Mouse (Mus musculus) gastrocnemius, postnatal 25 days (tissue): ENCODE measurements at regions not wholly inside any gene's neighbourhood (a gene's known extent, or its start where the extent isn't known, plus 50 kb on each side); places are given as distances from the start of the nearest gene placed in this dataset.

Experiments used
- DNase-seq: peaks from one replicate; pipeline ENCODE4 v3.0.0; 2022

DNA sequence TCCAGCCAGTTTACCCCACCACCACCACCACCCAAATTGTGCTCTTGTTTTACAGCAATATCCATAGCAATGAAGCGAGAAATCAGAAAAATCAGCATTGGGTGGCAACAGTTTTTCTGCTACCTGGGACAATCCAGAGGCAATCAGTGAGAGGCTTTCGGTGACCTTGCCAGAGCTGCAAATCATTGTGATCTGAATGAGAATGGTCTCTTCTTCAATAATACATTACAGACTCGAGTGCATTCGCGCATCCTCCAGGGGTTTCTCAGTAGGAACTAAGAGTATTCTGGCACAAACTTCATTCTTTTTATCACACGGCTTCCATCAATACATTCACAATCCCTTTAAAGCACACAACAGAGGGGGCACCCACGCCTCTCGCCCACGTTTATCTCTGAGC, 91.2 kb downstream of the Srek1 start:
- no peak for DNase-seq

DNA sequence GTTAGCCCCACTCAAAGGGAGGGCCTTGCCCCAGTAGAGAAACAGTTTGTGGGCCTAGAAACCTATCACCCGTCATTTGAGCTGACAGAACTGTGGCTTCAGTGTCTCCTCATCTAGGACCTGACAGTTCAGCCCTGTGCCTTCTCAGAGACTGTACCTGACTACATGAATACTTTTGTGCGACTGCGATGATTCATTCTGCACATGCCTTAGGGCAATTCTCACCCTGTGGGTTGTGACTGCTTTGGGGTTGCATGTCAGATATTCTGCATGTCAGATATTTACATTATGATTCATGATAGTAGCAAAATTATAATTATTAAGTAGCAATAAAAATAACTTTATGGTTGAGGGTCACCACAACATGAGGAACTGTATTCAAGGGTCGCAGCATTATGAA, 93.7 kb downstream of the Srek1 start:
- DNase-seq: no peak

DNA sequence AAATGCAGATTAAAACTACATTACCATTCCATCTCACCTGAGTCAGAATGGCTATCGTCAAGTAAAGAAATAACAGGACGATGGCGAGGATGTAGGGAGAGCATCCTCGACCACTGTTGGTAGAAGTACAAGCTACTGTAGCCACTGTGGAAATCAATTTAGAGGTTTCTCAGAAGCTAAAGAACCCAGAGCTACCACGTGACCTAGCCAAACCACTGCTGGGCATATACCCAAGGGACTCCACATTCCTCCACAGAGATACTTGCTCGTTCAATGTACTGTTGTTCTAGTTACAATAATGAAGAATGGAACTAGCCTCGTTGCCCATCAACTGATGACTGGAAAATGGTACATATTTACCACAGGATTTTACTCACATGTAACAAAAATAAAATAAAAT, 94.4 kb downstream of the Srek1 start:
- no peak for DNase-seq

DNA sequence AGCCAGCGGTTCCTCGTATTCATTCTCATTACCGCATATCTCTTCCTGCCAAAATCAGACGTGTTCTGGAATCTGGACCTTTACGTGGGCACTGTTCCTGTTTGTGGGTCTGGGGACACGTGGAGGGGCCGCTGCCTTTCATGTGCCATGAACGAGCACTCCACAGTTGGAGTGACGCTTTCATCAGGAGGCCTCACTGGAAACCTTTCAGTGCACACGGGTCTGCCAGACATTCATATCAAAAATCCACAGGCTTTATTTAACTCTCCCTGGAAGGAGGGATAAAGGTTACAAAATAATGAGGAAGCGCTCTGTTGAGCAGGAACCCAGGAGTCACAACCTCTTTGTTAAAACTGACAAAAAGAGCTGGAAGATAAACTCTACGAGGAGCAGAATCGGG, 97.6 kb downstream of the Srek1 start:
- no peak for DNase-seq

DNA sequence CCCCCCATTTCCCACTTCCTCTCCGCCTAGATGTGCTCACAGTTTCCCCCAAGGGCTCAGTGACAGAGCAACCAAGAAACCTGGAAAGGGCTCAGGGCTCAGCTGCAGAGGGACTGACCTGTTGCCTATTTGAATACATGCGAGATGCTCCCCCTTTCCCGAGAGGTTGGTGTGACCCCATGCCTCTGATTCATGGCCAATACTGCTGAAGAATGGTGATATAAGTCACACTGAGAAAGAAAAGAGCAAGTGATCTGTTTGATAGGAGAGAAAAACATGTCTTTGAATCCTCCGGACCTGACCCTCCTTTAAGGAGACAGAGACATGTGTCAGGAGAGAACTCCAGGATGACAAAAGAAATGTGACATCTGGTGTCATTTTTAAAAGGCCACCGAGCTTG, 98.2 kb downstream of the Srek1 start:
- no peak for DNase-seq

DNA sequence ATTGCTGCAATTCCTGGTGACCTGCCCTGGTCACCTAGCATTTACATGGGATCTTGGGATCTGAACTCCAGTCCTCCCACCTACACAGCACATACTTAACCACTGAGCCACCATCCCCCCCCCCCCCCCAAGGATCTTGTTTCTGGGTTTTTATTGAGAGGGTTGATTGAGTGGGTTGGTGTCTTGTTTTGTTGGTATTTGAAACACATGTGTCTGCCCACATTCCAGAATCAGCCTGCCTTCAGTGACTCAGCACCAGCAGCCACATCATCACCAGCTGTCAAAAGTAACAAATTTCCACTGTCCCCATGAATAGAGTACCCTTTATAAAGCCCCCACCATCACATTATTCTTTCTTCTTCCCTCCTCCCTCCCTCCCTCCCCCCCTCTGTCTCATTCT, 103.8 kb downstream of the Srek1 start:
- no peak for DNase-seq

DNA sequence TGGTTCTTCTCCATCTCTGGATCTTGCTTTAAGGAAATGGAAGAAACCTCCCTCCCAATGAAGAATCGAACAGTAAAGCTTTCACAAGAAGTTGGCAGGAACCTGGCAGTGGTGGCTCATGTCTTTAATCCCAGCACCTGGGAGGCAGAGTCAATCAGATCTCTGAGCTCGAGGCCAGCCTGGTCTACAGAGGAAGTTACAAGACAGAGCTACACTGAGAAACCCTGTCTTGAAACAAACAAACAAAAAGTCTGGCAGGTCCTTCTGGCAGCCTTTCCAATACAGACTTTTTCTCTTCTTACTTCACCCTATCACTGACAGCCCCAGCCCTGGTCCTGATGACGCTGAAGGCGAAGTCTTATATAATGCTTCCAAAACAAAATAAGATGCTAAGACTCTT, 104.6 kb downstream of the Srek1 start:
- no peak for DNase-seq

DNA sequence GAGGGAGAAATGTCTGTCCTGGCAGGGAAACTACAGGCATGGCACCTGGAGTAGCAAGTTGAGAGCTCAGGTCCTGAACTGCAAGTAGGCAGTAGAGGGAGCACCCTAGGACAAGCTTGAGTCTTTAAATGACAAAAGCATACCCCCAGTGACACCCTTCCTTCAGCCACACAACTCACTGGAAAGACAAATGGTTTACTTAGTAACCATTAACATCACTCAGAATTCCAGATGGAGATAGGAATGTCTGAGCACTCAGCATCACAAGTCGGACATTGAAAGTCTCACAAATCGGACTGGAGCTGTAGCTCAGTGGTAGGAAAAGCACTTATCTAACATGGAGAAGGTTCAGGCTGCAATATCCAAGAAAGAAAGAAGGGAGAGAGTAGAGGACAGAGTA, 106.7 kb downstream of the Srek1 start:
- DNase-seq: no peak

DNA sequence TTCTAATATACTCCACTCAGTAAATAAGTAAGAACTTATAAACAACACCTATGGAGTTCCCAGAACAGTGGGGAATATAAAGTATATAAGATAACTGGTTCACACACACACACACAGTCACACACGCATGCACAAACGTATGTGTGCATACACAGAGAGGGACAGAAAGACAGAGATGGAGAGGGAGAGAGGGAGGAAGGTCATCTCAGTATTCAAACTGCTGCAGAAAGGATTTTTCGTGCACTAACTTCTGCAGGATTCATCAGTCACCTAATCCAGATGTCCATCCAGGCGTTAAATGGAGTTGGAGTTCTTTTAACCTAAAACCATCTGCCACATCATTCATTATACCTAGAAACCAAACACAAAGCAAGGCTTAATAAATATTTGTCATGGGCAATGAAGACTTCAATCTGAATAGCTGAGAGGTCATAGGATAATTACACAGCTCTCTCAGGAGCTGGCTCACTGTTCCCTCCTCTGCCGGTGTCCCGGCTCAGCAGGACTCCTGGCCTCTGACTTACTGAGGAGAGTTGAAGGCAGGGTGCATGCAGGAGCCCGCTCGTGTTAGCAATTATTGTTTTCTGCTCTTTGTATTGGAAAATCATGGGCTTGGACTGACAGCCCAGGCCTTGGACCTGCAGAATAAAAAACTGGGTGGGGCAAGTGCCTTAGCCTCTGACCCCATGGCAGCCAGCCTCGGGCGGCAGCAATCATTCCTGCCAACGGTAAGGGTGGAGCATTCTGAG, 114.0 kb downstream of the Srek1 start:
- DNase-seq: no peak

DNA sequence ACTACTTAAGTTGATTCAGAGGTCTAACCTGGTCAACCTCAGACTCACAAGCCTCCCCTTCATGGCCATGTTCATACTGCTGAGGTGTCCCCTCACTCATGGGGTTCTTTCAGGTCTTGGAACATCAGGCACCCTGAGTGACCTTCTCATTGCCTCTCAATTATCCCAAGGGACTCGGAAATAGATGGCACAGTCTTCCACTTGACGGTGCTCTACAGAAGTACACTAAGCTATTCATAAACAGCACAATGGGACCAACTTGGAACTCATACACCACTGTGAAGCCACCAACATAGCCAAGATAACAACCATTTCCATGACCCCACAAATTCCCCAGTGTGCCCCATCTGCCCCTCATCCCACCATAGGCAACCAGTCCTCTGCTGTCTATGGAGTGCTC, 118.4 kb downstream of the Srek1 start:
- DNase-seq: no peak

DNA sequence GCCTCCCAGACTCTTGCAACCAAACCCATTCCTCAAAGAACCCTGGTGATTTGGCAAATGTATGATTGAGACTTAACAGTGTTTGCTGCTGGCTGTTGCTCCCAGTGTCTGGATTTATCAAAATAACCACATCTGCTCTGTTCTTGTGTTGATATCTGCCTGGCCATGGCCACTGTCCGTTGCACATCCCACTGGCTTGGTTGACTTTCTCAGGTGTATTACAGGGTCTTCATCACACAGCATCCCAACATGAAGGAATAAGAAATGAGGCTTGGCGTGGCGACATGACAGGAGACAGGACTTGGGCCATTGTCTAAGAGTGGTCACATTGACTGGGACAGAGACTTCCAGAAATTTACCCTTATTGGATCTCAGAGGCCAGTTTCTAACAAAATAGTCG, 121.2 kb downstream of the Srek1 start:
- DNase-seq: no peak

DNA sequence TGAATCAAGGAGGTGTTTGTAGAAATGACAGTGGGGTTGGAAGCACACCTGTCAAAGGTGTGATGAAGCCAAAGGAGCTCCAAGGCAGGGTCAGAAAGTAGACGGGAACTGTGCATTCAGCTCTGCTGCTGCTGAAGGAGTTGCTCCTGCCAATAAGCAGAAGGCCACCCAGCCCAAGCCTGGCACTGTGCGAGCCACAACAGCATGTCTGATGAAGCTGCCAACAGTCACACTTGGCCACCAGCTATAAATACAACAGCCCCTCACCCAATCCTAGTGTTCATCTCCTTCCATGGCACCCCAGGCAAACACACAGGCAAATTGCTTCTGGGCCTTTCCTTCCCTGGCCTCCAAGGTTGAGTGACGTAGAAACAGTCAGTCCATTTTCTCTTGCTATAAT, 125.0 kb downstream of the Srek1 start:
- no peak for DNase-seq

DNA sequence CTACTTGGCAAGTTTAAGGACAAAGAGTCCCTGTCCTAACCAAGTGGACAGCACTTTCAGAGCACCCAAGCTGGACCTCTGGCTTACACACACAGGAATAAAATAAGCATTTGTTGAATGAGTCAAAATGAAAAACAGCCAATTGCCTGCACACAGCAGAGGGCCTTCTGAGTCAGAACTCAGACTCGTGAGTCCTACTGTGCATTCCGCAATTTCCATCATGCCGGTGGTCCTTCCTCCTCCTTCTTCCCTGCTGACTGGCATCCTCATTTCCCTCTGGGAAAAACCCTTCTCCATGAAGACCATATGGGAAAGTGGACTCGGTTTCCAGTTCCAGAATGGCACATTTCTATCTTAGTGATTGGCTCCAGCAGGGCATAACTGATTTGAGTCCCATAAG, 126.4 kb downstream of the Srek1 start:
- no peak for DNase-seq

DNA sequence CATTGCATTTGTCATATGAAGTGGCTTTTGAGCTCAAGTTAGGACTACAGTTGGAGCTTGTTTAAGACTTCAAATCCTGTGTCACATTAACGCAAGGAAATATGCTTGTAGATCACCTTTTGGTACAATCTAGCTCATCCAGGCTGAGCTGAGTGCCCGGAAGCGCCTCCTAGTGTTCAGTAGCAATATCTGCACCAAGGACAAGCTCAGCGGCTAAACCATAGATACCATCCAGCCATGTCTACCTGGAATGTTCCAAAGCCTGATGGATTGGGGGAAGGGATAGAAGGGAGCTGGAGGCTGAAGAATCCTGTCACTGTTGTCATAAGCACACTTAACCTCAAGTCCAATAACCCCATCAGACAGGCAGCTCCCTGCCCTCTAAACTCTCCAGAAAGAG, 128.4 kb downstream of the Srek1 start:
- DNase-seq: no peak

DNA sequence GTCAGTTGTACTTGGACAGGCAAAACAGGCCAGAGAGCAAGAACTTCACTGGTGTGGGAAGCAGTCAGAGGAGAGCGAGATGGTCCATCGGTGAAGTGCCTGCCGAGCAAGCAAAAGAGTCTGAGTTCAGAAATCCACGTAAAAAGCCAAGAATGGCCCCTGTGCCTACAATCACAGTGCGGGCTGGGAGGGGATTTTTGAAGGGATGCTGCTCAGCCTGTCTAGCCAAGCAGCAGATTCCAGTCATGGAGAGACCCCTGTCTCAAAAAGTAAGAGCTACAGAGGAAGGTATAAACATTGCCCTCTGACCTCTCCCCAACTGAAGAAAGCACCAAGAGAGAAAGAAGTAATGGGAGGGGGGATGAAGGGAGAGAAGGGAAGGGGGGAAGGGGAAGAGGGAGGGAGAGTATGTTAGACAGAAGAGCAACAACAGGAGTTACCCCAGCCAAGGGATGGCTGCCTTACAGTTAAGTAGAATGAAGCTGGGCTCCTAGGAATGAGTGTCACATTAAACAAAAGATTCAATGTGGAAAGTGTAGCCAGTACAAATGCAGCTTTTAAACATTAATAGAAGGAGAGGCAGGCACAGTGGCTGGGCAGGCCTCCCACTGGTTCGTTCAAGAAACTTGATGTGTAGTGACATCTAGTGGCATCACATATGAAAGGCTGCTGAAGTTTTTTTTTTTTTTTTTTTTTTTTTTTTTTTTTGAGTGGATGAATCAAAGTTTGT, 130.2 kb downstream of the Srek1 start:
- DNase-seq: peak; percentile 21

DNA sequence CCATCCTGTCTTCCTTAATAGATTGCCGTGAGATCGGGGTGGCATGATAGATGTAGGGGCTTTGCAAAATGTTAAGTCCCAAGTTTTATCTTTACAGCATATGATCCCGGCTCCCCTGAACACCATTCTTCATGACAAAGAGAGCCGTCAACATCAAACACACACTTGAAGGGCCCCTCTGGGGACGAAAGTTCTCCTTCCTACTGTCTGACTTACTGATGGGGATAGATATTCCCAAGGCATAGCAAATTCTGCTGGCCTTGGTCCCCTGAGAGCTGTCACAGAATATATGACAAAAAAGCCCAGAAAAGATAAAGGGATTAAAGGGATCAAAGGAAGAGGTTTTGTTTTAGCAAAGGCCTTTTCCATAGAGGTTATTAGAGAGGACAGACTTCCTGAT, 130.9 kb downstream of the Srek1 start:
- no peak for DNase-seq

DNA sequence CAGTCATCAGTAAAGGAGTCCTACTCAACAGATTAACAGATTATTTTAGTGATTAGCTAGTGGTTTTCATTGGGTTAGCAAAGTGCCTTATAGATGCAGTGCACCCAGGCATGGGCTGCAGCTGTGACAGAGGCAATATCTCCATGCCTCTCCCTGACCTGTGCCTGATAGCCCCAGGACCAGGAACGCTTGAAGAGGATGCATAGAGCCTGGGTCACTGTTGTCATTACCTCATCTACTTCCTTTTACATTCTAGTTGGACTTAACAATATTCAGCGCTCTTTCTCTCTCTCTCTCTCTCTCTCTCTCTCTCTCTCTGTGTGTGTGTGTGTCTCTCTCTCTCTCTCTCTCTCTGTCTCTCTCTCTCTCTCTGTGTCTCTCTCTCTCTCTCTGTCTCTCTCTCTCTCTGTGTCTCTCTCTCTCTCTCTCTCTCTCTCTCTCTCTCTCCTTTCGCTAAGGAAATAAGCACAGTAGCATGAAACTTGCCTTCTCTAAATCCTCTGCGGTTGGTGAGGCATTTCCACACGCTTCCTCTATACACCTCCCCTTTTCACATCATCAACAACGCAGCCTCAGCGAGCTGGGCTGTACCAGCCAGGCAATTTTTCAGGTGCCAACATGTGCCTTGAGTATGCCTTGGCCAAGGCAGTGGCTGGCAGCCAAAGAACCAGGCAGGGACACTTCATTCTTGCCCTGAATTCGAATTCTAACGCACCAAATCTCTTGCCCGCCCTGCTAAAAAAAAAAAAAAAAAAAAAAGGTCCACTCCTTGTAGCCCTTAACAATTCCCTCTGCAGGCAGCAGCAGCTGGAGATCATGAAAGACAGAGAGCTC, 131.6 kb downstream of the Srek1 start:
- no peak for DNase-seq

DNA sequence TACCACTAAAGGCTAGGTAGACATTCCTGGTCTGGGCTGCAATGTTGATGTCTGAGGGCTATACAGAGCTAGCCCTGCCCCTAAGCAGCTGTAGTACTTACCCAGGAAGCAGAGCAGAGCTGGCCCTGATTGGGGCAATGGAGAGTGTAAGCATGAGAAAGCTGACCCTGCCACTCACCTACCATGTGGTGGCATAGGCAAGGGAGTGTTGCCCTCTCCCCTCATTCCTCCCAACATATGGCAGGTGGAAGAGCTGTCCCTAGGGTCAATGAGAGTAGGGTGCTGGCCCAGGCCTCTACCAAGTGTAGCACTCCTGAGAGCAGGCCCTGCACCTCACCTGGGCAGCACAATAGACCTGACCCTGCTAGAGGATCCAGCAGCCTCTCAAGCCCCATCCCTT, 136.4 kb downstream of the Srek1 start:
- no peak for DNase-seq

DNA sequence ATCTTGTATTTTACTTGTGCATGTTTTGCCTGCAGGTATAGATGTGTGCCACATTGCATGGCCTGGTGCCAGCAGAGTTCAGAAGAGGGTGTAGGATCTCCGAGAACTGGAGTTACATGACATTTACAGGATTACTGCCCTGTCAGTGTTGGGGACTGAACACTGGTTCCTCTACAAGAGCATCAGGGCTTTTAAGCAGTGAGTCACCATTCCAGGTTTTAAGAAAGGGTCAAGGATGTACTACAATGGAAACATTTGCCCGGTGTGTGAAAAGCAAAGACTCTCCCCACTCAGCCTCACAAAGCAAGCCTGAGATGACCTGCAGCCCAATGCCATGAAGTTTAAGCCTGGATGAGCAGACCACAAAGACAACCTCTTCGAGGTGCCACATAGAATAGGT, 137.0 kb downstream of the Srek1 start:
- no peak for DNase-seq

DNA sequence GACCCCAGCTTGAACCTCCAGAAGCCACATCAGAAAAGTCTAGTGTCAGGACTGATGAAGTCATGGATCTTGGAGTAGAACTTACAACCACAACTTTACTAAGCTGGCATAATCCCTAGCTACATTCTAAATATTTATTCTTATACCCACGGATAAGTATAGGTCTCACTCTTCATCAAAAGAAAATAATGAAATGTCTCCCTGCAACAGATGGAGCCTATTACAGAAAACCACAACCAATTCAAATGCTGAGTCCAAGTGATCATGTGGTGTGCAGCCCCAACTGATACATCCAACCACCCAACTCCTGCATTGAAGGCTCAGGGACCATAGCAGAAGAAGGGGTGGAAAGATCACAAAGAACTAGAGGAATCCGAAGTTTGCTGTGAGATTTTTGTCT, 137.8 kb downstream of the Srek1 start:
- no peak for DNase-seq

DNA sequence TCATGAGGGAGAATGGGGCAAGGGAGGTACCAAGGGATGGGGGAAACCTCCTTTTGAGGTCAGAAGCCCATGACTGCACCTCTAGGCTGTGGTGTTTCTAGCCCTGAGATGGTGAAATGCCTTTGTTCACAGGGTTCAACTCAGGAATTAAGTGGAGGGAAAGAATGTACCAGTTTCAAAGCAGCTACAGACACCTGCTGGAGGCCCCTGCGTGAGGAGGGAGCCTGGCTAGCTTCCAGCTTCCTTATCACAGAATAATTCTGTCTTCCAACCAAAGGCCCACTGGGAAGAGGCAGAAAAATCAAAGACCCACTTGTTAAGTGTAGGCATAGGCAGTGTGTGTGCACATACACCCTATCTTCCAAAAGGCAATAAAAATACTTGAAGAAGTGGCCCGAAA, 150.6 kb downstream of the Srek1 start:
- no peak for DNase-seq

DNA sequence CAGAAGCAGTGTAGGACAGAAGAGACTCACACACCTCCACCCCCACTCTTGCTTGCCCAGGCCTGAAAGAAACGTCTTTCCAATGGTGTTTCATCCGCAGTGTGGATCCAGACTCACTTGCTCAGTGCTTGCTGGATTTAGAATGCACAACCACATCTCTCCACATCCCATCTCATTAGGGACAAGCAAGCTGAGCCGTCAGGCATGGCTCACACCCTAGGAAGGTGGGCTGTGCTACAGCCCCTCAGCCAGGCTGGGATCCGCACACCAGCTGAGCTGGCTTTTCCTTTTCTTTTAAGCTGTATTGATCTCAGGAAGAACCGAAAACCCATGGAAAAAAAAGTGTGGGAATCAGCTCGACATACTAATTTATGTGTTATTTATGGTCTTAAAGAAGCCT, 151.1 kb downstream of the Srek1 start:
- no peak for DNase-seq

DNA sequence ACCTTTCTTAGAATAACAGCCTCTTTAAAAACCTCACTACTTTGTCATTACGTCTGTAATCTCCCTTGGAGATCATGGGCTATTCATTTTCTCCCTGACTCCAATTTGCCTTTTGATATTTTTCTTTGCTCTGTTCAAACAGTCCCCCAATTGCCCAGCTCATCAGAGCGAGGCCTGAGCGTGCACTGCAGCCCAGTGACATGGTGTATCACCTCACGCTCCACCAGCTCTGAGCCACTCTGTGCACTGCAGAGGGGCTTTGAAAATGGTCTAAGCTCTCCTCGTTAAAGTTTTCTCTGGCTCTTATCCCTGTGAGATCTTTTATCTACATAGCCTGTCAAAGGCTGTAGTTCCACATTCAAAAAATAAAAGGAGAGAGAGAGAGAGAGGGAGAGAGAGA, 152.1 kb downstream of the Srek1 start:
- DNase-seq: no peak
